Mouse (Mus musculus): Measurements from ENCODE around the gene Mucl1.
"Not testable (repeated sequence)": the region's sequence is repeated elsewhere in the genome, so short reads cannot be mapped to it uniquely, and the experiment has no call there.

Mucl1 gene

GRCm38 (mm10) chr15:103755369-103755768, at the start of gene Mucl1:
Mucl1 (minus strand) TSS chr15:103755469.
- DNase-seq: no peak

GRCm38 (mm10) chr15:103766836-103767235, 11.6 kb upstream of the Mucl1 start:
- DNase-seq: peak; percentile 5

- not testable (repeated sequence) for DNase-seq
Observed at GRCm38 (mm10) chr15:103716861-103717260, 38.4 kb downstream of the Mucl1 start.

Measured in right cerebral cortex, adult 18-20 months (tissue).